ENCODE assay signal across 8 mouse cellular contexts in genomic region chr9:110635225-110635624, GRCm38 (mm10). TPM values are rescaled to one million over a fixed set of nuclear protein-coding genes. Genes with fewer than 3 reads are reported as not detected.
DNase-seq lines count a peak whose midpoint lies in the region; ATAC-seq and TF ChIP-seq lines count a peak whose summit lies in the region.

No protein-coding gene starts in this region.

- no peak overlapping the region for H3K9ac ChIP-seq in intestine, embryonic 15.5 days
- no peak overlapping the region for H3K9ac ChIP-seq in limb, embryonic 13.5 days
- H3K9ac ChIP-seq in neural tube, embryonic 12.5 days: no peak overlapping the region

- no peak overlapping the region for H3K27ac ChIP-seq in intestine, embryonic 15.5 days
- H3K27ac ChIP-seq in limb, embryonic 13.5 days: no peak overlapping the region
- H3K27ac ChIP-seq in neural tube, embryonic 12.5 days: no peak overlapping the region
- no peak overlapping the region for H3K27ac ChIP-seq in testis, adult 2 months (ENCODE audit: control insufficient read depth, insufficient read depth, low read depth, low read length)

- H3K4me1 ChIP-seq in intestine, embryonic 15.5 days (replicated peaks): no peaks in the 10 kb centered on the region
- H3K4me1 ChIP-seq in limb, embryonic 13.5 days: 0 out of 2 replicates have a peak, but pooled peaks cover 11% of the 10 kb centered on the region
- H3K4me1 ChIP-seq in neural tube, embryonic 12.5 days: 0 out of 2 replicates have a peak, but pooled peaks cover 6% of the 10 kb centered on the region
- H3K4me1 ChIP-seq in testis, adult 2 months (ENCODE audit: control insufficient read depth, insufficient read depth, low read length): peaks cover 3% of the 10 kb centered on the region

- no peak for TF ChIP-seq POLR2A in testis, adult 2 months (IDR thresholded peaks at IDR 0.05; ENCODE audit: control insufficient read depth, low read depth, low read length)

- H3K4me2 ChIP-seq in intestine, embryonic 15.5 days (replicated peaks): no peak overlapping the region
- peak overlapping the region; percentile 23; the same call in 1 of the 2 replicates for H3K4me2 ChIP-seq in limb, embryonic 13.5 days (replicated peaks)
- 0 out of 2 replicates have a peak overlapping the region, but pooled peaks have one; percentile 12 for H3K4me2 ChIP-seq in neural tube, embryonic 12.5 days (replicated peaks)

- peak; percentile 94 for TF ChIP-seq CTCF in testis, adult 2 months (IDR thresholded peaks at IDR 0.05; ENCODE audit: control insufficient read depth, insufficient read depth, insufficient replicate concordance, low read depth, low read length)

- H3K27me3 ChIP-seq in intestine, embryonic 15.5 days (replicated peaks): peaks cover 13% of the 10 kb centered on the region
- H3K27me3 ChIP-seq in limb, embryonic 13.5 days: peaks cover 60% of the 10 kb centered on the region
- H3K27me3 ChIP-seq in neural tube, embryonic 12.5 days (replicated peaks): peaks cover 28% of the 10 kb centered on the region
- H3K27me3 ChIP-seq in testis, adult 2 months (ENCODE audit: control insufficient read depth, insufficient read depth, low read length): no peaks in the 10 kb centered on the region

- no peak overlapping the region for H3K4me3 ChIP-seq in intestine, embryonic 15.5 days (replicated peaks)
- H3K4me3 ChIP-seq in limb, embryonic 13.5 days: no peak overlapping the region
- H3K4me3 ChIP-seq in neural tube, embryonic 12.5 days: no peak overlapping the region
- H3K4me3 ChIP-seq in testis, adult 2 months (ENCODE audit: control insufficient read depth, low read depth, low read length): no peak overlapping the region

- peak; percentile 30; the same call in 1 of the 2 replicates for ATAC-seq in intestine, embryonic 15.5 days
- no peak for ATAC-seq in limb, embryonic 13.5 days (ENCODE audit: low FRiP score, low read depth)
- ATAC-seq in neural tube, embryonic 12.5 days (ENCODE audit: low FRiP score, low read depth): no peak

- peak; percentile 73 for DNase-seq in 3134 (ENCODE audit: extremely low read depth, insufficient read length, low spot score)
- DNase-seq in T-cell, adult 2 months (ENCODE audit: low spot score): peak; percentile 84
- peak; percentile 90 to 97 for DNase-seq in cerebellum, postnatal 25 days
- DNase-seq in frontal cortex, postnatal 36 days (ENCODE audit: low spot score in 2 of 2): peak; percentile 85 to 88

- no peaks in the 10 kb centered on the region for H3K9me3 ChIP-seq in intestine, embryonic 15.5 days
- H3K9me3 ChIP-seq in limb, embryonic 13.5 days: no peaks in the 10 kb centered on the region
- no peaks in the 10 kb centered on the region for H3K9me3 ChIP-seq in neural tube, embryonic 12.5 days

- H3K36me3 ChIP-seq in intestine, embryonic 15.5 days: 0 out of 2 replicates have a peak, but pooled peaks cover 5% of the 10 kb centered on the region
- H3K36me3 ChIP-seq in limb, embryonic 13.5 days: no peaks in the 10 kb centered on the region
- H3K36me3 ChIP-seq in neural tube, embryonic 12.5 days: no peaks in the 10 kb centered on the region
- H3K36me3 ChIP-seq in testis, adult 2 months (ENCODE audit: control insufficient read depth, insufficient read depth, low read length): no peaks in the 10 kb centered on the region

- WGBS in intestine, embryonic 15.5 days: 7% methylated on average over 19 of the region's 19 CpGs
- WGBS in limb, embryonic 13.5 days: 9% methylated on average over 19 of the region's 19 CpGs
- WGBS in neural tube, embryonic 12.5 days: 7% methylated on average over 19 of the region's 19 CpGs

RNA-seq across cellular contexts. Expression of gene Nradd, which starts 11.0 kb away (rescaled TPM):
- 27.0 and 29.0 TPM in 2 replicates for polyA plus RNA-seq in intestine, embryonic 15.5 days (2015; fragmentation: Nextera tagmentation; extraction: Ambion mirVana)
- polyA plus RNA-seq in limb, embryonic 13.5 days (2015; fragmentation: Nextera tagmentation; extraction: Ambion mirVana): 61.2 and 64.5 TPM in 2 replicates
- polyA plus RNA-seq in neural tube, embryonic 12.5 days (2016; fragmentation: Nextera tagmentation; extraction: Ambion mirVana): 41.2 and 42.7 TPM in 2 replicates
- polyA plus RNA-seq in testis, adult 2 months (2012; rRNA removed): 12.2 and 13.2 TPM in 2 replicates

RNA-seq across cellular contexts. Expression of gene Nbeal2, which starts 18.7 kb away (rescaled TPM):
- polyA plus RNA-seq in intestine, embryonic 15.5 days (2015; fragmentation: Nextera tagmentation; extraction: Ambion mirVana): 3.6 and 4.9 TPM in 2 replicates
- 0.75 and 0.76 TPM in 2 replicates for polyA plus RNA-seq in limb, embryonic 13.5 days (2015; fragmentation: Nextera tagmentation; extraction: Ambion mirVana)
- polyA plus RNA-seq in neural tube, embryonic 12.5 days (2016; fragmentation: Nextera tagmentation; extraction: Ambion mirVana): 1.6 and 2.6 TPM in 2 replicates
- 5.4 and 6.1 TPM in 2 replicates for polyA plus RNA-seq in testis, adult 2 months (2012; rRNA removed)

RNA-seq across cellular contexts. Expression of gene Ccdc12, which starts 21.1 kb away (rescaled TPM):
- 162 and 166 TPM in 2 replicates for polyA plus RNA-seq in intestine, embryonic 15.5 days (2015; fragmentation: Nextera tagmentation; extraction: Ambion mirVana)
- 106 and 107 TPM in 2 replicates for polyA plus RNA-seq in limb, embryonic 13.5 days (2015; fragmentation: Nextera tagmentation; extraction: Ambion mirVana)
- polyA plus RNA-seq in neural tube, embryonic 12.5 days (2016; fragmentation: Nextera tagmentation; extraction: Ambion mirVana): 125 and 133 TPM in 2 replicates
- 76.5 and 78.9 TPM in 2 replicates for polyA plus RNA-seq in testis, adult 2 months (2012; rRNA removed)
